Mouse (Mus musculus): Measurements from ENCODE around the gene Islr2.
A peak's percentile ranks its signal among the peaks of the same experiment; 100 is the strongest.

DNA sequence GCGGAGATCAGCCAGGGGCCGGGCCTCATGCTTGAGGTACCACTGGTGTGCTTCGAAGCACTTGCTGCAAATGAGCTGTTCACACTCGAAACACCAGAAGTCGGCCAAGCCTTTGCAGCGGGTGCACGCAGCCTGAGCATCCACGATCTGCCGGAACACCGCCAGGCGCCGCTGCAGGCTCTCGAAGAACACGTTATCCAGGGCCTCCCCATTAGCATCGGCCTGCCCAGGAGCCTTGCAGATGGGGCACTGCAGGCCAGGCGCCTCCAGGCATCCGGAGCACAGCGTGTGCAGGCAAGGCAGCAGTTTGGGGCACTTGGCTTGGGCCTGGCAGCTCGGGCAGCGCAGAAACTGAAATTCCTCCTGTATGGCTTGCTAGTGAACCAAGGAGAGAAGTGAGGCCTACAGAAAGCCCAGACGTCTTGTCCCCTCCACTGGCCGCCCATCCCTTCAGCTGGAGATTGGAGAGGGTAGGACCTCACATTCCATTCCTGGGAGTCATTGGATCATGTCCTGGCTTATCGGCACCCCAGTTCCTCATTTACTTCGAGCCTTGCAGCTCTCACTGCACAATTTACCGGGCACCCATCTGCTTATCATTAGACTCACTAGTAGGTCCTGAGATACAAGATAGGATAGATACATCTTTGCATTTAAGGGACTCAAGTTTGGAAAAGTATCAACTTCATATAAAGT, 43.1 kb upstream of the Islr2 start:
- TF ChIP-seq CTCF (IDR thresholded peaks at IDR 0.05; ENCODE audit: insufficient read depth, low read depth, low read length), result peak; percentile 46; the same call in 1 of the 2 replicates
- peak; percentile 20; the same call in 1 of the 2 replicates for TF ChIP-seq POLR2A (IDR thresholded peaks at IDR 0.05; ENCODE audit: insufficient read depth, low read depth, low read length)
